Mouse (Mus musculus) heart, embryonic 11.5 days (tissue): ENCODE results near the gene Myl6. TPM values are rescaled to one million over a fixed set of nuclear protein-coding genes. Genes with fewer than 3 reads are reported as not detected.

Experiments
- ATAC-seq: fragments of 200-750 bp; cut with Nextera tagmentation; replicated peaks from 2 replicates; pipeline ENCODE4 v1.8.0; 2017; ENCODE audit warnings: moderate library complexity; ENCODE audit not compliant: insufficient number of reproducible peaks, low FRiP score, low TSS enrichment
- H3K27ac ChIP-seq: fragments of 300-500 bp; sonication (generic); 2 replicates; pipeline ENCODE4 v1.5.1; 2014; ENCODE audit warnings: mild to moderate bottlenecking, low read depth, low read length
- H3K27me3 ChIP-seq: fragments of 300-500 bp; sonication (generic); 2 replicates; pipeline ENCODE4 v1.6.1; 2014; ENCODE audit warnings: mild to moderate bottlenecking, low read length, mixed read lengths; ENCODE audit not compliant: control insufficient read depth, insufficient read depth
- H3K36me3 ChIP-seq: fragments of 300-500 bp; sonication (generic); 2 replicates; pipeline ENCODE4 v1.6.1; 2014; ENCODE audit warnings: mild to moderate bottlenecking, low read length, moderate library complexity, mixed read lengths; ENCODE audit not compliant: control insufficient read depth, insufficient read depth
- H3K4me1 ChIP-seq: fragments of 300-500 bp; sonication (generic); 2 replicates; pipeline ENCODE4 v1.6.1; 2014; ENCODE audit warnings: low read length; ENCODE audit not compliant: control insufficient read depth, insufficient read depth
- H3K4me2 ChIP-seq: fragments of 300-500 bp; sonication (generic); 2 replicates; pipeline ENCODE4 v1.6.1; 2014; ENCODE audit warnings: mild to moderate bottlenecking, moderate library complexity
- H3K4me3 ChIP-seq: fragments of 300-500 bp; sonication (generic); 2 replicates; pipeline ENCODE4 v1.5.1; 2014; ENCODE audit warnings: low read depth, low read length
- H3K9ac ChIP-seq: fragments of 300-500 bp; sonication (generic); 2 replicates; pipeline ENCODE4 v1.6.1; 2014; ENCODE audit warnings: mild to moderate bottlenecking, low read depth, low read length, moderate library complexity
- H3K9me3 ChIP-seq: fragments of 300-500 bp; sonication (generic); replicated peaks from 2 replicates; pipeline ENCODE4 v1.6.1; 2016; ENCODE audit warnings: low read length; ENCODE audit not compliant: control insufficient read depth
- WGBS: fragments of 180-500 bp; shearing (Covaris S2); extraction: QIAGEN DNeasy Blood & Tissue Kit; methylation state at CpG from one replicate; pipeline ENCODE4 v1.1.7; 2014; ENCODE audit not compliant: insufficient replicate concordance; 5-methylcytosine and 5-hydroxymethylcytosine counted together
- polyA plus RNA-seq: library from polyadenylated mRNA; unstranded; fragments of >200 nt; fragmentation: Nextera tagmentation; extraction: Ambion mirVana; gene quantifications from 2 replicates; pipeline ENCODE4 v1.2.1, GENCODE M21; 2014

Myl6 gene
- polyA plus RNA-seq = 1,242 and 1,345 TPM in 2 replicates

DNA sequence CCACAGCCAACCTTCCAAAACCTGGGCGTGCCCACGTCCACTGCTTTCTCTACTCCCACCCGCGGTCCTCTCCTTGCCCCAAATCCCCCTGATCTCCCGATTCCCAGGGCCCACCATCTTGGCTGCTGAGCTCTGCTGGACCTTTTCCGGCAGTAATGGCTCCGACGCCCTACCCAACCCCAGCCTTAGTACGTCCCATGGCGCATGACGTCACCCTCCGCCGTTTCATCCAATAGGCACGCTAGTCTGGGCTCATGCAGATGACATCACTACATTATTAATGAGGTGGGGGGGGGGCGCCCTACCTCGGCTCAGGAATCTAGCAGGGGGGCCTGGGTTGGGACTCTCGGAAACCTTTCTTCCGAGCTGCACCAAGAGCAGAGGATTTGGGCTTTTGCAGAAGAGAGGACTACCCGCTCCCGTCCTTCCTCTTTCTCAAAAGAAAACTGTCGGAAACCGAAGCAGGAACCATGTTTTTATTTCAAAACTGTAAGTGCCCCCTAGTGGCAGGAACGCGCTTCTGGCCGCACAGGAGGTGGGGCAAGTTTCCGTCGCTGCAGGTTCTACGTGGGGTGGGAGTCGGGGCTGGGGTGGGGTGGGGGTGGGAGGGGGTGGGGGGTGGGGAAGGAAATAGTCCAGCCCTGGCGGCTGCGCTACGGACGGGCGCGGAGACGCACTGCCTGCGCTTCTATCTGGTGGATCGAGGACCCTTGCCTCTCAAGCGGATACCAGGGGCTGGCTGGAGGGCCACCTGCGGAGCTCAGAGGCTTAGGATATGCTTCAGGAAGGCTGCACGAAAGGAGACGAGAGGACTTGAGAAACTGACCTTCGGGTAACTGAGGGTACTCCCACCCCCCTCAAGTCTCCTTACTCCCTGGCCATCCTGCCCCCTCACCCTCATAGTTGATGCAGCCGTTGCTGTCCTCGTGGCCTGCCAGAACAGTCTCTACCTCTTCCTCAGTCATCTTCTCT, at the start of gene Myl6:
Myl6 (minus strand) TSS at position 451 of the 972 bp plus-strand sequence.
- peak; percentile 90 for ATAC-seq
- H3K9me3 ChIP-seq = no peaks in the 10 kb centered on the region
- WGBS = under 1% methylated on average over 45 of the region's 45 CpGs

DNA sequence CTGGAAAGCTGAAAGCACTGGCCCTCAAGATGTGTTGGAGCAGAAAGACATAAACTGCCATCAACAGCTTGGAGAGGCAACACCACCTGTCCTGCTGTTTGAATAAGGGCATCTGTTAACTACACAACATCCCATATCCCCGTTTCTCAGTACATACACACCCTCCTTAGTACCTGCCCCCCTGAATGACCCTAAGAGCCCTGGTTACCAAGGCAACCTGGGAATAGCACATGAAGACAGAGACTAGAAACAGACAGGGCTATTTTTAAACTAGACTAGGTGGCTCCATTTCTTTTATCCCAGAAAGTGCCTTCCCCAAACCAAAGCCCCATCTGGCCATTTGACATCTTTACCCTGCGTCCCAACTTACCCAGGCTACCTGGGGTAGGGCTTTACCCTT, 49.2 kb upstream of the Myl6 start:
- H3K4me3 ChIP-seq = no peak overlapping the region
- no peak for ATAC-seq
- H3K9me3 ChIP-seq = no peaks in the 10 kb centered on the region
- H3K4me2 ChIP-seq = peak overlapping the region; percentile 9; the same call in 1 of the 2 replicates
- peaks cover 18% of the 10 kb centered on the region for H3K4me1 ChIP-seq
- H3K27me3 ChIP-seq = no peaks in the 10 kb centered on the region
- WGBS = 64% methylated on average over 2 of the region's 2 CpGs
- H3K9ac ChIP-seq = no peak overlapping the region
- peaks cover 21% of the 10 kb centered on the region for H3K36me3 ChIP-seq
- H3K27ac ChIP-seq = no peak overlapping the region

More for the DNA sequence above, at the start of gene Myl6:
- Histone ChIP-seq H3K4me3 (peak within 1 kb of the TSS; percentile 94), H3K27me3 (no peaks in the 10 kb centered on the region), H3K27ac (peak within 1 kb of the TSS; percentile 97), H3K36me3 (peaks cover 16% of the 10 kb centered on the region), H3K4me1 (peaks cover 51% of the 10 kb centered on the region), H3K4me2 (peak within 1 kb of the TSS; percentile 87), H3K9ac (peak within 1 kb of the TSS; percentile 98)

DNA sequence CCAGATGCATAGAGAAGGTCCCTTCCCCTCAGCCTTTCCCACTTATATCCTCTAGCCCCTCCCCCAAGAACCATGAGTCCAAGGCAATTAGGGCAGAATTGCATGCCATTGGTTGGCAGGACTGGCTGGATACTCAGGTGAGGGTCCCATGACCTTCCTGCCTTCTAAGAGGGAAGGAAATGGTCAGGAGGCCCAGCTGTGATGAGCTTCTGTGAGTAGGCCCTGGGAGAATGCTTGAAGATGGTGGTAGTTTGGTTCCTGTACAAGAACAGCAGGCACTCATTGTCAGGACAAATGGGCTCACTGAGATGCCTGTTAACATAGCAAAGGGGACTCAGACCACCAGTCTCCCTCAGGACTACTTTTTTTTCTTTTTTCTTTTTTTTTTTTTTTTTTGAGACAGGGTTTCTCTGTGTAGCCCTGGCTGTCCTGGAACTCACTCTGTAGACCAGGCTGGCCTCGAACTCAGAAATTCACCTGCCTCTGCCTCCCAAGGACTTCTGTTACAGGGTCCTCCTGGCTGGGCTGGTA, 44.5 kb upstream of the Myl6 start:
- Histone ChIP-seq H3K9me3 (no peaks in the 10 kb centered on the region), H3K9ac (no peak overlapping the region), H3K4me3 (no peak overlapping the region), H3K4me2 (no peak overlapping the region), H3K36me3 (peaks cover 6% of the 10 kb centered on the region; the same call in 1 of the 2 replicates), H3K27ac (no peak overlapping the region), H3K27me3 (no peaks in the 10 kb centered on the region), H3K4me1 (peaks cover 9% of the 10 kb centered on the region; the same call in 1 of the 2 replicates)
- 100% methylated on average over 1 of the region's 1 CpGs for WGBS
- no peak for ATAC-seq

DNA sequence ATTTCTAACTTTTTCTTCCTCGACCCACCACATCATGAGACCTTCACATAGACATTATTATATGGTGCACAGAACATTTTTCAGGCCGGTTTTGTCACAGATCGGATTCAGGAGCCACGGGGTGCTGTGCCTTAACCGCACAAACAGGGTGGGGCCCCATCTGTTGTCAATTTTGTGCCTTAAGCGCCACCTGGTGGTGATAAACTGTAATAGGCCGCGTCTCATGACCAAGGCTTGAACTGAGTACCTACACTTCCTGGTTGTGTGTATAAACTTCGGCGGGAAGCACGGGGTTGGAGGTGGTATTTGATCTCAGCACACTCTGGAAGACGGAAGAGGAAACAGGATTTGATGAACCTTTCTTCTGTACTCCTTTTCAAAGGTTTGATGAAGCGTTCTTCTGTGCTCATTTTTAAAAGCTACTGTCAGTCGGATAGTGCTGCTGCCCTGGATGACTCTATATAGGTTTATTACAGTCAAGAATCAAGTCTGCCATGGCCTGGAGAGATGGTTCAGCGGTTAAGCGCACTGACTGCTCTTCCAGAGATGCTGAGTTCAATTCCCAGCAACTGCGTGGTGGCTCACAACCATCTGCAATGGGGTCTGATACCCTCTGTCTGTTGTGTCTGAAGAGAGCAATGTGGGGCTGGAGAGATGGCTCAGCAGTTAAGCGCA, 42.5 kb upstream of the Myl6 start:
- peak; percentile 81 for ATAC-seq
- H3K4me3 ChIP-seq = peak overlapping the region; percentile 13
- H3K27me3 ChIP-seq = no peaks in the 10 kb centered on the region
- no peaks in the 10 kb centered on the region for H3K9me3 ChIP-seq
- WGBS = 13% methylated on average over 18 of the region's 18 CpGs
- peak overlapping the region; percentile 49; the same call in 1 of the 2 replicates for H3K9ac ChIP-seq
- H3K36me3 ChIP-seq = no peaks in the 10 kb centered on the region
- H3K4me1 ChIP-seq = 0 out of 2 replicates have a peak, but pooled peaks cover 2% of the 10 kb centered on the region
- peak overlapping the region; percentile 58 for H3K4me2 ChIP-seq
- no peak overlapping the region for H3K27ac ChIP-seq

DNA sequence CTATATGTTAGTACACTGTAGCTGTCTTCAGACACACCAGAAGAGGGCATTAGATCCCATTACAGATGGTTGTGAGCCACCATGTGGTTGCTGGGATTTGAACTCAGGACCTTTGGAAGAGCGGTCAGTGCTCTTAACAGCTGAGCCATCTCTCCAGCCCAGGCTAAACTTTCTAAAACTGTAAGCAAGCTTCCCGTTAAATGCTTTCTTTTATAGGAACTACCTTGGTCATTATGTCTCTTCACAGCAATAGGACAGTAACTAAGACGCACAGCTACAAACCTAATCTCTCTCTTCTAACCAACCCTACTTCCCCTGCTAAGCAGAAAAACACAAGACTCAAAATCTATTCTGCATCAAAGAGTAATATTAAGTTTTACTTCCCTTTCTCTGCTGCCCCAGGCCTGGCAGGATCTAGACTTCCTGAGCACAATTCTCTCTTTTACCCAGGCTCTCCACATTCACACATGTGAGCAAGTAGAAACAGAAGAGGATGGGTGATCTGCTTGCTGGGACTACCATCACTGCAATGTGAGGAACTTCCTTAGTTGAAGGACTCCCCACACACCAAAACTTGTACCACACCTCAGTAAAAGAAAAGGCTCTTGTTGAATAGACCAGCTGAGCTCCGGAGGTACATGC, 41.8 kb upstream of the Myl6 start:
- peak overlapping the region; percentile 13 for H3K4me3 ChIP-seq
- WGBS = 72% methylated on average over 4 of the region's 4 CpGs
- H3K9me3 ChIP-seq = no peaks in the 10 kb centered on the region
- no peaks in the 10 kb centered on the region for H3K27me3 ChIP-seq
- peak overlapping the region; percentile 1; the same call in 1 of the 2 replicates for H3K9ac ChIP-seq
- no peaks in the 10 kb centered on the region for H3K36me3 ChIP-seq
- H3K4me2 ChIP-seq = peak overlapping the region; percentile 58
- ATAC-seq = 0 out of 2 replicates have a peak, but pooled peaks have one; percentile 11
- 0 out of 2 replicates have a peak, but pooled peaks cover 2% of the 10 kb centered on the region for H3K4me1 ChIP-seq
- H3K27ac ChIP-seq = no peak overlapping the region

DNA sequence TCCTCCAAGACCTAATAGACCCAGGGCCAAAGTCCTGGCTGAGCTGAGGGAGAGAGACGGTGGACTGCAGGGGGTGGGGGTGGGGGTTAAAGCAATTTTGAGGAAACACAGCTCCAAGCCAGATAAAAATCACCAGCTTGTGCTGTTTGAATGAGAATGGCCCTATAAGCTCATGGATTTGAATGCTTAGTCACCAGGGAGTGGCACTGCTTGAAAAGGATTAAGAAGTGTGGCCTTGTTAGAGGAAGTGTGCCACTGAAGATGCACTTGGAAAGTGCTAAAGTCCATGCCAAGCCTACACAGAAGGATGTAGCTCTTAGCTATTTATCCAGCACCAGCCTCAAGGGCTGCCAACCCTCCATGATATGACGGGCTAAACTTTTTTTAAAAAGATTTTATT, 41.3 kb upstream of the Myl6 start:
- Histone ChIP-seq H3K27me3 (no peaks in the 10 kb centered on the region), H3K4me1 (0 out of 2 replicates have a peak, but pooled peaks cover 2% of the 10 kb centered on the region), H3K9ac (no peak overlapping the region), H3K9me3 (no peaks in the 10 kb centered on the region), H3K4me2 (no peak overlapping the region), H3K36me3 (no peaks in the 10 kb centered on the region), H3K27ac (no peak overlapping the region), H3K4me3 (no peak overlapping the region)
- WGBS = 77% methylated on average over 2 of the region's 2 CpGs
- ATAC-seq = no peak

DNA sequence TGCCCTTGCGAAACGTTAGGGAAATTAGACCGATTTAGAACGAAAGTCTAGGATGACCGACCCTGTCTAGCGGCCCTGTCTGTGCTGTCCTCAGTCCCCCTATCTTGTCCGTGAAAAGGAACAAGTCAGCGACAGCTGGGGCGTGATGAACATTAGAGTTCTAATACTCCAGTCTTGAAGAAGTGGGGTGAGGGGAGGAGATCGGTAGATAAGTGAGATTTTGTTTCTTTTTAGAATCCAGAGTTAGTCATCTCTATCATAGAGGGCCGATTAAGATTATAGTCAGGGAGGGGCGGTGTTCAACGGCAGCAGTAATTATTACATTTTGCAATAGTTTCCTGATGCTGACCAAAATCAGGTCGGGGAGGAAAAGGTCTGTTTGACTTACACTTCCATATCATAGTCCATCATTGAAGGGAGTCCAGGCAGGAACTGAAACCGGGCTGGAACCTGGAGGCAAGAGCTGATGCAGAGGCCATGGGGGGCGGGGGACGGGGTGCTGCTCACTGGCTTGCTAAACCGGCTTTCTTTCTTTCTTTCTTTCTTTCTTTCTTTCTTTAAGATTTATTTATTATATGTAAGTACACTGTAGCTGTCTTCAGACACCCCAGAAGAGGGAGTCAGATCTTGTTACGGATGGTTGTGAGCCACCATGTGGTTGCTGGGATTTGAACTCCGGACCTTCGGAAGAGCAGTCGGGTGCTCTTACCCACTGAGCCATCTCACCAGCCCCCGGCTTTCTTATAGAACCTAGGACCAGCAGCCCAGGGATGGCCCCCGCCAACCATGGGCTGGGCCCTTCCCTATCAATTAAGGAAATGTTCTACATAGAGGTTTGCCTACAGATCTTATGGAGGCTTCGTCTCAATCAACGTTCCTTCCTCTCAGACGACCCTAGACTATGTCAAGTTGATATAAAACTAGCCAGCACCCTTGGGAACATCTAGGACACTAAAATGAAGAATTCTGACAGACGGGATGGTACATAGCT, 32.7 kb upstream of the Myl6 start:
- no peak for ATAC-seq
- no peak overlapping the region for H3K27ac ChIP-seq
- 28% methylated on average over 28 of the region's 28 CpGs for WGBS
- peak overlapping the region; percentile 65 for H3K9ac ChIP-seq
- peak overlapping the region; percentile 89 for H3K4me3 ChIP-seq
- H3K4me1 ChIP-seq = 0 out of 2 replicates have a peak, but pooled peaks cover 3% of the 10 kb centered on the region
- no peaks in the 10 kb centered on the region for H3K27me3 ChIP-seq
- H3K9me3 ChIP-seq = no peaks in the 10 kb centered on the region
- H3K4me2 ChIP-seq = peak overlapping the region; percentile 100
- no peaks in the 10 kb centered on the region for H3K36me3 ChIP-seq
